Mouse (Mus musculus) bone marrow macrophage, adult 2 months (primary cell): ENCODE measurements at regions not wholly inside any gene's neighbourhood (a gene's known extent, or its start where the extent isn't known, plus 50 kb on each side); places are given as distances from the start of the nearest gene placed in this dataset.

Source experiments
- CTCF ChIP-seq: IDR thresholded peaks from 2 replicates; pipeline ENCODE4 v1.5.1; 2012; ENCODE audit warnings: low read depth, mild to moderate bottlenecking, low read length, moderate library complexity
- POLR2A ChIP-seq: IDR thresholded peaks from 2 replicates; pipeline ENCODE4 v1.6.1; 2012; ENCODE audit warnings: mild to moderate bottlenecking, low read depth, low read length, borderline replicate concordance

DNA sequence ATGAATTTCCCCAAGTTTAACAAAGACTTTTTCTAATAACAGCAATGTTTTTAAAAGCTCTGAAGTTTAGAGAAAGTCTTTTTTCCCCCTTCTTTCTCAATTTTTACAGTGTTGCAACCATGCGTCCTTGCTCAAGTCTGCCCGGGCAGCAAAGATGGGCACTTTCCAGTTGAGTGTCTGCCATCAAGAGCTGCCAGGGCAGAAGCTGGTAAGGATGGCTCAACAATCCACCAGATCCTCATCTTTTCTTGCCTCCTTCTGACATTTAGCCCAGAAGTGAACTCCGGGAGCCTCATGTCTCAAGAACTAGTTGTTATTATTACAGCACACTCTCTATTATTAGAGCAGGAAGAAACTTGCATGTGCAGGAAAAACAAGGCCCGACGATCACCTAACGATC lies 62.4 kb upstream of the Scel start:
- TF ChIP-seq POLR2A (no peak), CTCF (no peak)
